Mouse (Mus musculus) embryonic facial prominence, embryonic 10.5 days (tissue): Measurements from ENCODE around the gene Panx1. TPM values are rescaled to one million over a fixed set of nuclear protein-coding genes. Genes with fewer than 3 reads are reported as not detected.

ENCODE experiments used
- DNase-seq: peaks from one replicate; pipeline ENCODE4 v3.0.0-alpha.2; 2017; ENCODE audit warnings: low spot score
- H3K27ac ChIP-seq: fragments of 300-500 bp; sonication (generic); replicated peaks from 2 replicates; pipeline ENCODE4 v1.5.1; 2016; ENCODE audit warnings: mild to moderate bottlenecking
- H3K27me3 ChIP-seq: fragments of 300-500 bp; sonication (generic); replicated peaks from 2 replicates; pipeline ENCODE4 v1.6.1; 2016; ENCODE audit warnings: low read depth, mild to moderate bottlenecking; ENCODE audit not compliant: poor library complexity, severe bottlenecking
- H3K36me3 ChIP-seq: fragments of 300-500 bp; sonication (generic); replicated peaks from 2 replicates; pipeline ENCODE4 v1.6.1; 2016; ENCODE audit warnings: mild to moderate bottlenecking, moderate library complexity
- H3K4me1 ChIP-seq: fragments of 300-500 bp; sonication (generic); 2 replicates; pipeline ENCODE4 v1.6.1; 2016
- H3K4me3 ChIP-seq: fragments of 300-500 bp; sonication (generic); 2 replicates; pipeline ENCODE4 v1.5.1; 2016; ENCODE audit warnings: mild to moderate bottlenecking, moderate library complexity
- H3K9me3 ChIP-seq: fragments of 300-500 bp; sonication (generic); 2 replicates; pipeline ENCODE4 v1.6.1; 2016; ENCODE audit warnings: mild to moderate bottlenecking
- WGBS: fragments of 180-500 bp; shearing (Covaris S2); methylation state at CpG from one replicate; pipeline ENCODE4 v1.1.7; 2016; 5-methylcytosine and 5-hydroxymethylcytosine counted together
- polyA plus RNA-seq: library from polyadenylated mRNA; unstranded; fragments of >200 nt; fragmentation: Nextera tagmentation; extraction: Ambion mirVana; gene quantifications from 2 replicates; pipeline ENCODE4 v1.2.1, GENCODE M21; 2016

Panx1 gene
- polyA plus RNA-seq, 1 experiment from 2014 or later: 68.7 TPM

DNA sequence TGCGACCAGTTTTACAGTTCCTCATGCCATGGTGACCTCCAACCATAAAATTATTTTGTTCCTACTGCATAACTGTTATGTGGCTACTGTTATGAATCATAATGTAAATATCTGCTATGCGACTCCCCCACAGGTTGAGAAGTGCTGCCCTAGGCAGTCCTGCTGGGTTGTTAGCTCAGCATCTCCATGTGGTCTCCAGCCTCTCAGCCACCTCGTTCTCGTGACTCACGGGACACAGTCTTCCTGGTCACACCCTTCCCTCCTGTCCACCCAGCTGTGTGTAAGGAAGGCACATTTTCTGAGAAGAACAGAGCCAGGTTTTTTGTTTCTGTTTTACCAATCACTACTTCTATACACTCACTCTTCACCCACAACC, 26.5 kb downstream of the Panx1 start:
- Histone ChIP-seq H3K4me3 (no peak overlapping the region), H3K27me3 (no peaks in the 10 kb centered on the region), H3K27ac (no peak overlapping the region), H3K4me1 (no peaks in the 10 kb centered on the region), H3K36me3 (peaks cover 72% of the 10 kb centered on the region), H3K9me3 (no peaks in the 10 kb centered on the region)
- WGBS: 92% methylated on average over 5 of the region's 5 CpGs
- DNase-seq: no peak

DNA sequence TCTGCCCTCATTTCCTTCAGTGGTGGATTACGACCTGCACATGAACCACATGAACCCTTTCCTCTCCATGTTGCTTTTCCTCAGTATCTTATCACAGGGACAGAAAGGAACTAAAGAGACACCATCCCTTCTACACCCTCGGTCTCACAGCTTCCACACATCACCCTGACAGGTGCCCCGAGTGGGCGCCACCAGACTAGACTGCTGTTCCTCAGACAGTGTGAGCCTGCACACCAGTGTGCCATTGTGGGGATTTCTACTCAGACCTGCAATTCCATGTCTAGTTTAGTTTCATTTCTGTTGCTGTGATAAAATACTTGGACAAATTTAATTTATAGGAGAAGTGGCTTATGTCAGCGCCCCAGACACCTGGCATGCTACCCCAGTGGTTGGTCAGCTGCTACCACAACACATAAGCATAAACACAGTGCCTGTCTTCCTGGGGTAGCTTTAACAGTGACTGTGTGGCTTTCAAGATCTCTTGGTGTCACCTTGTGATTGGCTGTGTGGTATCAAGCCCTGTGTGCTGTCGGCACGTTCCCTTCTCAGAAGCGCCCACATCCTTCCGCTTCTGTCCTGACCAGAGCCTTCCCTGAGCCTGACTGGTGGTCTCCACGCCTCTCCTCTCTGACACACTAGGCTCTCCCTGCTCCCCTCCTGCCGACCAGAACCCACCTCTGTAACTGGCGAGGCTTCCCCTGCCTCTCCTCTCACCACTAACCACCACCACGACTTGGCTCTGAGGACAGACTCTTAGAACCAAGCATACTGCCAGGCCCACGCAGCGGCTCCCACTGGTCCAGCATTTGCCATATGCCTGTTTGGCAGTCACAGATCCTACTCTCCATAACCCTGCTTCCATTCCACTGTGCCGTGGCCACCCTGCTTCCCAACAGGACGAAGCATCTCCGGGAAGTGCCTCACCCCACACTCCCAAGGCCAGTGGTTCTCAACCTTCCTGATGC, 27.2 kb downstream of the Panx1 start:
- H3K36me3 ChIP-seq: peaks cover 74% of the 10 kb centered on the region
- H3K27me3 ChIP-seq: no peaks in the 10 kb centered on the region
- no peak overlapping the region for H3K27ac ChIP-seq

DNA sequence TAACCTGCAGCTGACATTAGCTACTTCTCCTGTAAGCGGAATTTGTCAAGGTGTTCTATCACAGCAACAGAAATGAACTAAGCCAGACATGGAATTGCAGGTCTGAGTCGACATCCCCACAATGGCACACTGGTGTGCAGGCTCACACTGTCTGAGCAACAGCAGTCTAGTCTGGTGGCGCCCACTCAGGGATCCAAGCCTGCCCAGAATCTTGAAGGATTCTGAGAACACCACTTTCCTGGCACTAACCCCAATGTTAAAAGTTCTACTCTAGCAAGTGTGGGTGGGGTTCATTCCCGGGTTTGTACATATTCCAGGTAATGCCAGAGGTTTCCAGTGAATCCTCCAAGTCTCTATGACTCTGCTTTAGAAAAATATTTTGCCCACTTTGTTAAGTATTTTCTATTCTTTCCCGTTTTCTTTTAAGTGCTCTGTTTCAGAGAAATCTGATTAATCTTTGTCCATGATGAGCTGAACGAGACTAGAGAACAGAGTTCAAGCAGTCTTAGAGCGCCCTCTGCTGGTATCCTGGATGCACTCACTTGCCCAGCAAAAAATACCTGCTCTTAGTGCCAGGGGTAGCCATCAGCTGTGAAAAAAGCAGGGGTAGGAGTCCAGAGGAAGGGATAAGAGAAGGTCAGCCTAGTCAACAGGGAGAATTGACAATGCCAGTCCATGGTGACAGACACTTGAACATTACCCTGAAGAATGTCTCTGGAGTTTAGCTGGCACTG, 29.9 kb downstream of the Panx1 start:
- H3K27me3 ChIP-seq: no peaks in the 10 kb centered on the region
- no peak overlapping the region for H3K27ac ChIP-seq
- DNase-seq: peak; percentile 74
- H3K4me1 ChIP-seq: no peaks in the 10 kb centered on the region
- peaks cover 71% of the 10 kb centered on the region for H3K36me3 ChIP-seq
- H3K4me3 ChIP-seq: no peak overlapping the region
- no peaks in the 10 kb centered on the region for H3K9me3 ChIP-seq
- WGBS: 57% methylated on average over 7 of the region's 7 CpGs

More for the DNA sequence above, 27.2 kb downstream of the Panx1 start:
- H3K4me3 ChIP-seq: no peak overlapping the region
- no peaks in the 10 kb centered on the region for H3K4me1 ChIP-seq
- DNase-seq: no peak
- H3K9me3 ChIP-seq: no peaks in the 10 kb centered on the region
- 89% methylated on average over 18 of the region's 18 CpGs for WGBS

DNA sequence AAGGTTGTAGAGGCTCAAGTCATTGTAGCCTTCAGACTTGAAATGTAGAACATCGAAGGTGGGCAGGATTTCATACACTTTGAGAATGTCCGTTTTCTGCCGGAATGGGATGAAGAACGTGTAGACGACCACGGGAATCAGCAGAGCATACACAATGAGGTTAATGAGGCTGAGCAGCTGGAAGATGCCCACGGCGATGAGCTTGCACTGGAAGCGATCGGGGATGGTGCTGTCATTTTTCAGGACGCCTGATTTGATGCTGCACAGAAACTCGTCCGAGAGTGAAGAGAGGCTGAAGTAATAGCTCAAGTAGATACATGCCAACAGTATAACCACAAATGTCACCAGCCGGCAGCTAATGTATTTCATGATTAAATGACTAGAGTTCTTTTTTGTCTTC, 37.7 kb downstream of the Panx1 start:
- H3K36me3 ChIP-seq: peaks cover 78% of the 10 kb centered on the region
- 91% methylated on average over 14 of the region's 14 CpGs for WGBS
- no peak overlapping the region for H3K27ac ChIP-seq
- H3K27me3 ChIP-seq: no peaks in the 10 kb centered on the region
- no peak for DNase-seq
- no peaks in the 10 kb centered on the region for H3K9me3 ChIP-seq
- peaks cover 23% of the 10 kb centered on the region for H3K4me1 ChIP-seq
- no peak overlapping the region for H3K4me3 ChIP-seq

DNA sequence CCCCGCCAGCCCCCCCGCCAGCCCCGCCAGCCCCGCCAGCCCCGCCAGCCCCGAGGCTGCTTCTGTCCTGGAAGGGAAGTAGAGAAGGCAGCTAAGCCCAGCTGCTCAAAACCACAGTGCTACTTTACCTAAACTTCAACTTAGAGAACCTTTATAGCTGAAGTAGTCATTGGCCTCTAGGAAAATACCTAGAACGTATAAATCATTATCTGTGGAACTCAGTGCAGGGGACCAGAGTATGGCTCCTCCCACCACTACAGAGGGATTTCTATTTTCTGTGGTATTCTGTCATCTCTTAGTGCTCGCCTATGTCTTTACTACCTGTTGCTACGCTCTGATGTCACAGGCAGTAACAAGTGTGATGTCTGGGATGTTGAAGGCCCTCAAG, 41.0 kb downstream of the Panx1 start:
- Histone ChIP-seq H3K36me3 (peaks cover 65% of the 10 kb centered on the region), H3K4me1 (peaks cover 23% of the 10 kb centered on the region), H3K27ac (peak overlapping the region; percentile 61), H3K9me3 (no peaks in the 10 kb centered on the region), H3K27me3 (no peaks in the 10 kb centered on the region), H3K4me3 (no peak overlapping the region)
- WGBS: 36% methylated on average over 9 of the region's 9 CpGs
- DNase-seq: no peak

DNA sequence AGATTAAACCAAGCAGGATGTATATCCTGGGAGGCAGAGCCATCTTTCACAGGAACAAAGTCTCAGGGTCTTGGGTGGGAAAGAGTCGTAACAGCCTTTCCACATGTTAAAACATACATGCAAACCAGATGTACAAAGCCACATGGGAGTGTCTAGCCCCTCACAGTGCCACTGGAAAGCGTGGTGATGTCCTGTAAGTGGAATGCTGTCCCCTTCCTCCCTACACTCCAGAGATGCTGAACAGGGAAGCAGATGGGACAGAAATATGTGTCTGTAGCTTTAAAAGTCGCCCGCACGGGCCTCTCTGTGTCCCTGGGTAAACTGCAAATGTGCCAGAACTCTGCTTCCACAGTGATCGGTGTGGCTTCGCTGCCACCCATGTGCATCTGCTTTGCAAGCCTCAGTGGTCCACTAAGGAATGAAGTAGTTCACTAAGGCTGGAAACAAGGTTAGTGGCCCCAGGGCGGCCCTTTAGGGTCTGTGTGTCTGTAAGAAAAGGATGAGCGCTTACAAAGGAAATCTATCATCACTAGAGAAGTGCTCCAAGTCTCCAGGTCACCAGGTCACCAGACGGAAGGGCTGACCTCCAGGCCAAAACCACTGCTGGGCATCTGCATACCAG, 41.5 kb downstream of the Panx1 start:
- H3K4me1 ChIP-seq: peaks cover 23% of the 10 kb centered on the region
- peak overlapping the region; percentile 61 for H3K27ac ChIP-seq
- H3K36me3 ChIP-seq: peaks cover 60% of the 10 kb centered on the region
- H3K4me3 ChIP-seq: no peak overlapping the region
- no peaks in the 10 kb centered on the region for H3K9me3 ChIP-seq
- H3K27me3 ChIP-seq: no peaks in the 10 kb centered on the region
- DNase-seq: peak; percentile 50
- WGBS: 26% methylated on average over 10 of the region's 10 CpGs

DNA sequence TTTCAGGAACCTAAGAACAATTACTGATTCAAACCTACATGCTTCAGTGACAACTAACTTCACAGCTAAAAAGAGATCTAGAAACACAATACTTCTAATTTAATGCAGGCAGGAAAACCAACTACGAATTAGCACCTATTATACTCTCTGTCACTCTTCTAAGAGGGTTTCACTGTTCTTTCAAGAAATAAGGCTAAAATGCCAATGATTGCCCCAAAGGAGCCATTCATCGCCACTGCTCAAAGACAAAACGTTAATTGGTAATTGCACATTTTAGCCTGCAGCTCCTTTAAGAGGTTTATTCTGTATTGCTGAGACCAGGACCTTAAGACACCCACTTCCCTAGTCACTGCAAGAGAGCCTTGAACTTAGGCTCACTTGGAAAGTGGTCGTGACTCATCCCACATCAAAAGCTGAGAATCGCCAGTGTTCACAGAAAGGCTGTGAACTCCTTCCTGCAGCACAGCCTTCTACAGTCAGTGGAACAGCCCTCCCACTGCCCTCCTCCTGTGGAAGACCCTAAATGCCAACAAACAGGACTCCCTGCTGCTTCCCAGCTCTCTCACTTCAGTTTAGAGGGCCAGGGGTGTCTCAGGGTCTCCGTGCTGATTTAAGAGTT, 42.2 kb downstream of the Panx1 start:
- peak; percentile 11 for DNase-seq
- WGBS: 30% methylated on average over 6 of the region's 6 CpGs
- Histone ChIP-seq H3K9me3 (no peaks in the 10 kb centered on the region), H3K4me3 (no peak overlapping the region), H3K27me3 (no peaks in the 10 kb centered on the region), H3K4me1 (peaks cover 23% of the 10 kb centered on the region), H3K36me3 (peaks cover 53% of the 10 kb centered on the region), H3K27ac (peak overlapping the region; percentile 61)

DNA sequence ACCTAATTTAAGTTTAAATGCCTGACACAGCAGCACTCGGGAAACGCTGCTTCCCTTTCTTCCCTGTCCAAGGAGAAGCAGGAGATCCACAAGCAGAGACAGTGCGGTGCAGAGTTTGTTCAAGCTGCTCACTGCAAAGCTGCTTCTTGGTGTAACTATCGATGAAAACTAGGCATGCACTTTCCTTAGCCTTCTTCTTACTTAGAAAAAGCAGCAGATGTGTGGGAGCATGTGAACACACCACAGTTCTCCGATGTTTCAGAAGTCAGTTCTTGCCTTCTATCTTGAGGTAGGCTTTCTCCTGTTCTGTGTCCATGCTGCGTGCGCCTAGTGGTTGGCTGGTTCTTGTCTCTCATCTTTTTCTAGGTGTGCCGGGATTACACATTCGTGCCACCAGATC, 46.5 kb downstream of the Panx1 start:
- 89% methylated on average over 9 of the region's 9 CpGs for WGBS
- no peak overlapping the region for H3K4me3 ChIP-seq
- H3K9me3 ChIP-seq: no peaks in the 10 kb centered on the region
- no peak for DNase-seq
- H3K27ac ChIP-seq: no peak overlapping the region
- H3K4me1 ChIP-seq: peaks cover 13% of the 10 kb centered on the region
- no peaks in the 10 kb centered on the region for H3K27me3 ChIP-seq
- H3K36me3 ChIP-seq: peaks cover 10% of the 10 kb centered on the region

DNA sequence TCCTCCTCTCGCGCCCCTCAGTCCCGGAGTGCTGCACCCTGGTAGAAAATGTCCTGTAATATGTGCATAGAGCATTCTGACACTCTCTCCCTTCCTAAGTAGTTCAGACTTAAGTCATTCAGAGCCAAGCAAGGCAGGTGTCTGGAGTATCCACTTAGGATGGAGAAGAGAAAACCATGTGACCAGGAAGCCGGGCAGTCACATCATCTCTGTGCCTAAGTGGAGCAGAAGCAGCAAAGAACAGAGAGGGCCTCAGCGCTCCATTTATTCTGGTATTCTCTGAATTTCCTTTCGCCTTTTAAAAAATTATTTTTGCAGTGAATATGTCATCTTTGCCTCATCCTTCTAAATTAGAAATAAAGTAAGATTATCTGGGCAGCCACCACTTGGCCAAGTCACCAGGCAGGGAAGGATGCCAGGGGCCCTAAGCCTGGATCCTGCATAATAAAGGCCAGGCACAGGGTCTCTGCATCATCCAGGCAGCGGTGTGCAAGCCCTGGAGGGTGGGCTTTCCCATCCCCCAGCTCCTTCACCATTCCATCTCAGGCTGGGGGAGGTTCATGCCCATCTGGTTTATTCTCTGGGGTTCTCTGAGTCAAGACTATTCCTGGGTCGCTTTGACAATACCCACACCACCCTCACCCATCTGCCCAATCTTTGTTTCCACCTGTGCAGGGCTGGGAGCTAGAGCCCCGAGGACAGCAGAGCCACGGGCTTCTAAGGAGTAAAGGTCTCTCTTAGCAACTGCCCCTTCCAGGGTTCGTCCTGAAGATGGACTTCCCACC, 47.8 kb downstream of the Panx1 start:
- no peaks in the 10 kb centered on the region for H3K27me3 ChIP-seq
- no peak for DNase-seq
- 78% methylated on average over 11 of the region's 11 CpGs for WGBS
- H3K4me3 ChIP-seq: no peak overlapping the region
- H3K27ac ChIP-seq: no peak overlapping the region
- H3K36me3 ChIP-seq: peaks cover 8% of the 10 kb centered on the region
- peaks cover 2% of the 10 kb centered on the region; the same call in 1 of the 2 replicates for H3K4me1 ChIP-seq
- no peaks in the 10 kb centered on the region for H3K9me3 ChIP-seq

DNA sequence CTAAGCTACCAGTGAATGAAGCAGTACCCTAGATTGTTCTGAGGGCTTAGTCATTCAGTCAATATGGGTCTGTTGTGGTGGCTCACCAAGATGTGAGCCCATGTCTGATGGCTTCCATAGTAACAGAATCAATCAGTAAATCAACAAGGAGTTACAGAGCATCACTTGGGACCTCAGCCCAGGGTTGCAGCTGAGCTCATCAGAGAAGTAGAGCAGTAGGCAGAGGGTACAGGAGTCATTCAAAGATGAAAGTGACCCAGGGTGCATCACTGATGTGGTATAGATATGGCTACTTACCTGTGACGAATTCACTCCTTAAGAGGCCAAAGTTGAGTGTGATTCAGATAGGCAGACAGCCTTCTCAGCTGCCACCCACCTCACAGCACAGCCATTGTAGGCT, 49.8 kb downstream of the Panx1 start:
- Histone ChIP-seq H3K9me3 (no peaks in the 10 kb centered on the region), H3K4me1 (peaks cover 2% of the 10 kb centered on the region; the same call in 1 of the 2 replicates), H3K27ac (no peak overlapping the region), H3K36me3 (no peaks in the 10 kb centered on the region), H3K4me3 (no peak overlapping the region), H3K27me3 (no peaks in the 10 kb centered on the region)
- 77% methylated on average over 1 of the region's 1 CpGs for WGBS
- no peak for DNase-seq

DNA sequence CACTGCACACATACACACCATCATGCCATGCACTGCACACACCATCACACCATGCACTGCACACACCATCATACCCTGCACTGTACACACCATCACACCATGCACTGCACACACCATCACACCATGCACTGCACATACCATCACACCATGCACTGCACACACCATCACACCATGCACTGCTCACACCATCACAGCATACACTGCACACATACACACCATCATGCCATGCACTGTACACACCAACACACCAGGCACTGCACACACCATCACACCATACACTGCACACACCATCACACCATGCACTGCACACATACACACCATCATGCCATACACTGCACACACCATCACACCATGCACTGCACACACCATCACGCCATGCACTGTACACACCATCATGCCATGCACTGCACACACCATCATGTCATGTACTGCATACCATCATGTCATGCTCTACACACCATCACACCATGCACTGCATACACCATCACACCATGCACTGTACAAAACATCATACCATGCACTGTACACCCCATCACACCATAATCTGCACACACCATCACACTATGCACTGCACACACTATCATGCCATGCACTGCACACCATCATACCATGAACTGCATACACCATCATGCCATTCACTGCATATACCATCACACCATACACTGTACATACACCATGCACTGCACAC, 56.5 kb downstream of the Panx1 start:
- no peaks in the 10 kb centered on the region for H3K36me3 ChIP-seq
- no peak for DNase-seq
- 92% methylated on average over 1 of the region's 1 CpGs for WGBS
- H3K4me1 ChIP-seq: peaks cover 3% of the 10 kb centered on the region; the same call in 1 of the 2 replicates
- H3K27me3 ChIP-seq: no peaks in the 10 kb centered on the region
- no peak overlapping the region for H3K4me3 ChIP-seq
- no peaks in the 10 kb centered on the region for H3K9me3 ChIP-seq
- no peak overlapping the region for H3K27ac ChIP-seq
